Mouse (Mus musculus) layer of hippocampus, postnatal 25 days (tissue): ENCODE data around the gene Cpa2. TPM values are rescaled to one million over a fixed set of nuclear protein-coding genes. Genes with fewer than 3 reads are reported as not detected.

Experiments
- DNase-seq, 2 experiments: peaks; one replicate each; pipeline ENCODE4 v3.0.0; 2022; ENCODE audit warnings: mixed read lengths in 2 of 2, low spot score in 1 of 2; ENCODE audit errors: extremely low spot score in 1 of 2
- total RNA-seq, 2 experiments: library from RNA; stranded (reverse); gene quantifications; 2 replicates each; pipeline ENCODE4 v1.2.3; 2021

The Cpa2 gene
- total RNA-seq, 2 experiments from 2014 or later, result 1.2 to 1.4 TPM

GRCm38 (mm10) chr6:30574945-30575344 is 33.6 kb downstream of the Cpa2 start:
- DNase-seq, result no peak

- no peak for DNase-seq
These were observed 35.3 kb downstream of the Cpa2 start for GRCm38 (mm10) chr6:30576477-30577203.

GRCm38 (mm10) chr6:30579961-30580840 is 38.8 kb downstream of the Cpa2 start:
- DNase-seq, result no peak

GRCm38 (mm10) chr6:30580841-30581176 is 39.4 kb downstream of the Cpa2 start:
- DNase-seq, result no peak

- DNase-seq, result no peak
These were observed 45.6 kb downstream of the Cpa2 start for GRCm38 (mm10) chr6:30586886-30587442.

- no peak for DNase-seq
These were observed 48.4 kb downstream of the Cpa2 start for GRCm38 (mm10) chr6:30589819-30590218.

GRCm38 (mm10) chr6:30591851-30592404 is 50.5 kb downstream of the Cpa2 start:
- DNase-seq, result no peak

- no peak for DNase-seq
These were observed 51.1 kb downstream of the Cpa2 start for GRCm38 (mm10) chr6:30592417-30592974.

- no peak for DNase-seq
These were observed 53.0 kb downstream of the Cpa2 start for GRCm38 (mm10) chr6:30594364-30594763.

GRCm38 (mm10) chr6:30596230-30596898 is 55.0 kb downstream of the Cpa2 start:
- no peak for DNase-seq

GRCm38 (mm10) chr6:30600033-30600432 is 58.7 kb downstream of the Cpa2 start:
- no peak for DNase-seq

GRCm38 (mm10) chr6:30600995-30601394 is 59.6 kb downstream of the Cpa2 start:
- no peak for DNase-seq

- no peak for DNase-seq
These were observed 63.0 kb downstream of the Cpa2 start for GRCm38 (mm10) chr6:30604342-30604867.

GRCm38 (mm10) chr6:30605111-30605510 is 63.7 kb downstream of the Cpa2 start:
- DNase-seq, result no peak

GRCm38 (mm10) chr6:30605672-30606071 is 64.3 kb downstream of the Cpa2 start:
- no peak for DNase-seq

GRCm38 (mm10) chr6:30610710-30611109 is 69.3 kb downstream of the Cpa2 start, which contains the start of gene Cpa5:
Cpa5 (plus strand) TSS chr6:30611010.
- no peak for DNase-seq

- DNase-seq, result no peak
These were observed 69.8 kb downstream of the Cpa2 start for GRCm38 (mm10) chr6:30611212-30611611.
